Mouse (Mus musculus) cerebellum, adult 2 months (tissue): ENCODE data around the gene Nkapl.

ENCODE experiments used
- CTCF ChIP-seq: fragments of 200-500 bp; IDR thresholded peaks from 2 replicates; pipeline ENCODE4 v1.5.1; 2011; ENCODE audit warnings: low read depth, mild to moderate bottlenecking, control low read depth, low read length, moderate library complexity, borderline replicate concordance; ENCODE audit not compliant: insufficient read depth
- POLR2A ChIP-seq: fragments of 200-500 bp; IDR thresholded peaks from 2 replicates; pipeline ENCODE4 v1.6.1; 2011; ENCODE audit warnings: low read length, control low read depth, borderline replicate concordance; ENCODE audit not compliant: insufficient read depth

- no peak for TF ChIP-seq POLR2A
- TF ChIP-seq CTCF = no peak
These were observed 973 bp downstream of the Nkapl start for GRCm38 (mm10) chr13:21467336-21467735.
